Mouse (Mus musculus) embryo, embryonic 10.5 days (tissue): ENCODE data around the gene Rab30.
A peak's percentile ranks its signal among the peaks of the same experiment; 100 is the strongest.

ENCODE experiments used
- DNase-seq: peaks from one replicate; pipeline ENCODE4 v3.0.0-alpha.2; 2015; ENCODE audit warnings: low spot score

The Rab30 gene

DNA sequence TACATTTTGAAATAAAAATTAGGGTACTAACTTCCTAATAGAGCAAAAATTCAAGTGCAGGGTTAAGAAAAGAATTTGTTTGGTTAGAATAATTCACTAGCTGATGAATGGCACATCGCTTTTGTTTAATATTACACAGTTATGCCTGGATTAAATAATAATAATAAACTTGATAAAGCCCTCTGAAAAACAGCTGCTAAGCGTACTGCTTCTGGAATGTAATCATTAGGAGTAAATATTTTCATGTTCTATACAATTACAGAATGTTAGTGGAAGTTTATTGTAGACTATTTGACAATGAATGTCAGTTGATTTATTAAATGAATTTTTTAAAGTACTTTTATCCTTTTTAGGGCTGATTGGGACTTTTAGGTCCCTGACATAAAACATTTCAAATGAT is 100.9 kb downstream of the Rab30 start:
- no peak for DNase-seq

DNA sequence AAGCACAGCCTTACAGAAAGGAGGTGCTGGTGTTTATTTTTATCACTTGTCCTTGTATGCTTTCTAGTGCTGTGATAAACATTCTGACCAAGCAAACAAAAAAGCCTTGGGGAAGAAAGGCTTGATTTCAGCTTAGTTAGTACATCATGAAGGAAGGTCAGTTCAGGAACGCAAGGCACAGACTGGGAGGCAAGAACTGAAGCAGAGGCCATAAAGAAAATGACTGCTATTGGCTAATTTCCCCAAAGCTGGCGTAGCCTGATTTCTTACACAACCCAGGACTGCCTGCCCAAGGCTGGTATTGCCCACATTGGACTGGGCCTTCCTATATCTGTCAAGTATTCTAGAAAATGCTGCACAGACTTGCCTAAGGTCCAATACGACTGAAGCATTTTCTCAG is 106.8 kb downstream of the Rab30 start:
- no peak for DNase-seq

DNA sequence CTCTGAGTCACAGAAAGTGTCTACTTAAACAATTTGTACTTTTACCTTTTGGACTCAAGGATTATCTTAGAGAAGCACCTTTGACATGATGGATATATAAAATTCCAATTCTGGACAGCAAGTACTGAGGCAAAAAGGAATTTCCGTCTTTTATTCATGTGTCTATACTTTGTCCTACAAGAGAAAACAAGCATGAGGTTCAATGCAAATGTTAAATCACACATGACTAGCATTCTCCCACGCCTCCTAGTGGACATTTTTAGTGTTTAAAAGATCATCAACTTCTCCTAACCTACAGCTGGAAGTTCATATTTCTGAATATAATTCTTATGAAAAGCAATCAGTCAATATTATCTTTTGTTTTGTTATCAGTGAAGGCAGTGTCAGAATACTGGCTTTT is 125.1 kb downstream of the Rab30 start:
- DNase-seq: peak; percentile 81

DNA sequence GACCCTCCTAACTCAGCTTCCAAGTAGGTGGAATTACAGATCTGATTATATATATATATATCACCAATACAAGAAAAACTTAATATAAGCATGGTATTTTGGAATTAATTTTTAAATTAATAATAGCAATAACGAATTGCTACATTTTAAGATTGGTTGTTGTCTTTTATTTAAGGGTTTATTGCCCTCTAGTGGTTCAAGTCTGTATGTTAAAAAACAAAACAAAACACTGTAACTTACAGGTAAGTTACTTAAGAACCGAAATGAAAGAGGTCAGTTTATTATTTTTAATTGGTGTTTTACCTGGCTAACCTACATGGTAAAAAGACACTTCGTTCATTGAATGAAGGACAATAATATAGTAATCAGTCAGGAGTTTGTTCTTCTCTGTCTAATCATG is 128.8 kb downstream of the Rab30 start:
- peak; percentile 34 for DNase-seq

DNA sequence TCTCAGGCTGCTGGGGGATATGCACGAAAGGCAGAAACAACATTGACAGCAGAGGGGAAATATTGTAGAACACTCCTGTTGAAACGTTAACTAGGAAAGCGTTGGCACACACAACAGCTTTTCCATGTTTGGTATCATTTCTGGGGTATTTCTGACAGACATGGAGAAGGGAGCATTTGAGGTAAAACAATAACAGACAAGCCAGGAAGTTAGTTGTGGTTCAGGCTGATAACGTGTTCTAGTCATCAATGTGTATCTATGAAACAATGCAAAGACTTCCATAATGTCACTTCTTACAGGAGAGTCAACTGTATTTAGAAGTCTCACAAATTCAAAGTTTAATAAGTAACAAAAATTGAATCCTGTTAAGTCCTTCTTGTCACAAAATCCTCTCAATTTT is 130.2 kb downstream of the Rab30 start:
- DNase-seq: no peak

DNA sequence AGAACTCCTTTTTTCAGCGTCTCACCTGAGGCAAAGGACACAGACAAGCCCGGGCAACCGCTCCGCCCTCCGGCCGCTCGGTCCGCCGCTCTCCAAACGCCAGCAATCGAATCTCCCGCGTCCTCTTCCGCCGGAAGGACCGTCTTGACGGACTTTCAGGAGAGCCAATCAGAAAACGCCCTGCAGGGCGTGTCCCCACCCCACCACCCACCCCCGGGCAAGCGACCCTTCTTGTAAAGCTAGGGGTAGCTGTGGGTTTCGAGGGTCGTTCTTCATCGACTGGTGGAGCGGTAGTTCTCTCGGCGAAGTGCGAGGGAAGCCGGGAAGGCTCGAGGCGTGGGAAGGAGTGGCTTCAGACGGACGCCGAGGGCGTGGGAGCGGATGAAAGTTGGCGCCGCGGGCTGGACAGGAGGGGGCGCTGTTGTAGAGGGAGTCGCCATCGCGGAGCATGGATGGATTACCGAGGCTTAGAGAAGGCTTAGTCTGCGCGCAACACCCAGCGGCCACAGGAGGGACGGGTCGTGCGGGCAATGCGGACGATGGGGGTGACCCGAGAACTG is 132.8 kb downstream of the Rab30 start, which contains the start of the genes Ddias and Prcp:
Ddias (minus strand) TSS at position 132 of the 560 bp plus-strand sequence.
Prcp (plus strand) TSS at position 355 of the 560 bp plus-strand sequence.
- peak; percentile 96 for DNase-seq

DNA sequence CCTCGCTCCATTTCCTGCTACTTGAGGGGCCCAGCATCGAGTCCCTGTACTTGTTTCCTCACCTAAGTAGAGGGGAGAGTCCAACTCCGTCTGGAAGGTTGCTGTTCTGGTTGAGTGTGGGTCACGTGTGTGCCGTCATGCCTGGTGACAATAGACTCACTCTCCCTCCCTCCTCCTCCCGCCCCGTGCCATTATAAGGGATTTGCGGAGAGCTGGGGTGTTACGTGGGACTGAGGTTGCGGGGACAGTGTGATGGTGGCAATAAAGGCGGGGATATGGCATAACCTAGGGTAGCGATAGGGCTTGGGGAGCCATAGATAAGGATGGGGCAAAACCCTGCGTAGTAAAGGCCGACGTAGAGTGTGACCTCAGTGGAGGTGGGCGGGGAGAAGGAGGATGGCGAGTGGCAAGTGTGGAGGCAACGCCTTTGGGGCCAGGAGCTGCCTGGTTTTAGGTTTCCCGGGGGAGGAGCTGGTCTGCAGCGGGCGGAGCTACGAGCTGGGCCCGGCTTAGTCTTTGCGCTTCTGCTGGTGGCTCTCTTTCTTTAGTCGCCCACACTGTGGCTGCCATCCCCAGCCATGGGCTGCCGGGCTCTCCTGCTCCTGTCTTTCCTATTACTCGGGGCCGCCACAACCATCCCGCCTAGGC is 133.5 kb downstream of the Rab30 start:
- DNase-seq: peak; percentile 95

DNA sequence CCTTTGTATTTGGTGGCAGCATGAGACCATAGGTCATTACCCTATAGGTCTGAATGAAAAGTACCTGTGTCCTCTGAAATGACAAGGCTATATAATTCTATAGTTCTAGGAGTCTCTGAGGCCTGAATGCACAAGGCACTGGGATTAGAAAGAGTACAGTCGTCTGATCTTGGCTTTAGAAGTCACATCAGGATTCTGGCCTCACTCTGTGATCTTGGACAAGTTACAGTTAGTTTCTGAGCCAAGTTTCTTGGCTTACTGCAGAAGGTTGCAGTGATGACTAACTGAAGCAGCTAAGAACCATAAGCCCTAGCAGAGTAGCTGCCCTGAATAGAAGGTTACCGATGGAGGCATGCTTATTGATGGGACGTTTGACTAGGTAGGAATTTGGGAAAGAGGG is 134.7 kb downstream of the Rab30 start:
- DNase-seq: peak; percentile 24

DNA sequence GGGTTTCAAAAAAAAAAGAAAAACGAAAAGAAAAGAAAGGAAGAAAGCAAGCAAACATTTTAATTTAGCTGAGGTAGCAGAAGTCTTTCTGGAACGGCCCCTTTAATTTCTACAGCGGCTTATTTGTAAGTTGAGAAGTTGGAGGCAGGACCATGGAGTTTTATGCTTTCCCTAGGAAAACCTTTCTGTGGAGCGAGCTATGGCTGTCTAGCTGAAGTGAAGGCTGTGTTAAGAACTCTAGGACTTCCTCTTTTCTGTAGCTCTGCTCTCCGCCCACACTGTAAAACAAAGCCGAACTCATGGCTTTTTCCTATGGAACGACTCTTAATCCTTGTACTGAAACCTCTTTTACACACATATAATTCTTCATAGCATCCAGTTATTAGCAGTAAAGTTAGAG is 135.1 kb downstream of the Rab30 start:
- peak; percentile 39 for DNase-seq

DNA sequence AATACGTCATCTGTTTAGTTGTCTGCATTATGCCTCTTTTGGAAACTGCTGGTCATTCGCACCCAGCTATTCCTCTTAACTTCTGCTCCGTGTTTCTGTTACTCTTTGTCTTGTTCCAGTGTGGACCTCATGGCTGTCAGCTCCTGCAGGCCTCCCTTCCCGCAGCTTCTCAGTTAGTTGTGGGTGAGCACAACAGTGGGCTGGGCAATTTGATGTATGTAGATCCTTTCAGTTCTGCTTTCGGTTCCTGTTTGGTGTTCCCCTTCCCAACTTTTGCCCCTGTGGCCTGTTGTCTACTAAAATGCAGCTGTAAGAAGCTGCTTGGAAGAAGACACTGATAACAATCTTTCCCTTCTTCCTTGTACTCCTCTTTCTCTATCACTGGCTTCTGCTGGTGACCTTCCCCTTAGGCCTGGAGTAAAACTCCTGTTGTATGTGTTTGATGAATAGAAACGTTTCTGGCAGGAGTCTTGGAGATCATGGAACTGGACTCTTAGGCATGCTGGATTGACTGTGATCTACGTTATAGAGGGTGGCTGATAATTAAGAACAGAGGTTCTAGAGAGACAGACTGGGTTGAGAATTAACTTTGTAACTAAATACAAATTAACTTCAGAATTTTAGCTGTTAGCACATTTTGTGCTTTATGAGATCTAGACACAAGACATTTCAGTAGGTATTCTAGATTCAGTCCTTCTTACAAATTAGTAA is 137.3 kb downstream of the Rab30 start:
- no peak for DNase-seq

DNA sequence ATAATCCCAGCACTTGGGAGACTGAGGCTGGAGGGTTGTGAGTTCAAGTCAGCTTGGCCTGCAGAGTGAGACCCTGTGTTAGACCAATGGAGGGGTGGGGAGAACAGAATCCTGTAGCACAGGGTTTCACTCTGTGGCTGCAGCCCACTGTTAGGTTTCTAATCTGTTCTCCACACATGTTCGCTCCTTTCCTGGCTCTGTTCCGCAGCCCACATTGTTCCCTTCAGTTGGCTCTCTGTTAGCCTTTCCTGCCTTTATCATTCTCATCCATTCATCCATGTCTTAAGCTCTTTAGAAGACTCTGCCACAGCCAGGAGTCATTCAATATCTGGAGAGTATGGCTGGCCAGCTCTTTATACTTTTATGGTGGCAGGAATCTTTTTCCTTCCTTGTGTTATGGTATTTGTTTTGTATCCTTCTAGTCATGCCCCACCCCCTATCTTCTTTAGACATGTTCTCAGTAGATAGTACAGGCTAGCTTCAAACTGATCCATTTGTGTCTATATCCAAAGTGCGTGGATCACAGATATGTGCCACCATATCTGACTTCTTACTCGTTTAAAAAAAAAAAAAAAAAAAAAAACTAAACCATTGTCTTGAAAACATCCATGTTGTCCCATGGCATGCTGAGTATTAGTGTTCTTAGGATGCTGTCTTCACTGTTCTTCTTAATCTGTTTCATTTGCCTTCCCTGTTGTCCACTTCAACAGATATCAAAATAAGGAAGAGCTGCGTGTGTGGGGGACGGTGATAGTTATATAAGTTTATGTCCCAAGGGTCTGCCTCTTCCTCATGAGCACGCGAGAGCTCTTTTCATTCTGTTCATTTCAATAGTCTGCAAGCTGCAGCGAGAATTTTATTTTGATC is 142.7 kb downstream of the Rab30 start:
- no peak for DNase-seq

DNA sequence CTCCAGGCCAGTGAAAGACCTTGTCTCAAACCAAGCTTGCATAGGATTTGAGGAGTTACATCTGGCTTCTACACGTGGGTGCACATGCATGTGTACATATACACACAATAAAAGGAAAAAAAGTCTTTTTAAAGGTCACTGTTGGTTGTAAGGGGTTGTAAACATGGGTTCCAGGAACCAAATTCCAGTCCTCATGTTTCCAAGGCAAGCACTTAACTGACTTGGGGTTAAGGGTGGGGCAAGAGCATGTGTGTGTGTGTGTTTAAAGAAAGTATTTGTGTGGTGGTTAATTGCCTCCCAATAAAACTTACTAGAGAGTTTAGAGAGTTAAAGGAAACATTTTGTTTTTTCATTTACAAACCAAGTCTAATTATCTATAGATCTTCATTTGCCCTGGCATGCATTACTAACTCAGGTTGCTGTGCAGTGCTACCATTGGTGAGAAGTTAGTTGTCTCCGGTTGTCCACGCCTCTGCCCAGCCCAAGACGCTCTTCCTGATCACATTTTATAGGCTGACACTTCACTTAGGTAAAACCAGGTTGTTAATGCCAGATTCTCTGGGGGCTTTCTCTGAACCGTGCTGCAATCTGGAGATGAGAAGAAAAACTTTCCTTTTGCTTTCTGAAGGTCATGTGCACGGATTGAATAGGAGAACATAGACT is 143.7 kb downstream of the Rab30 start:
- no peak for DNase-seq

DNA sequence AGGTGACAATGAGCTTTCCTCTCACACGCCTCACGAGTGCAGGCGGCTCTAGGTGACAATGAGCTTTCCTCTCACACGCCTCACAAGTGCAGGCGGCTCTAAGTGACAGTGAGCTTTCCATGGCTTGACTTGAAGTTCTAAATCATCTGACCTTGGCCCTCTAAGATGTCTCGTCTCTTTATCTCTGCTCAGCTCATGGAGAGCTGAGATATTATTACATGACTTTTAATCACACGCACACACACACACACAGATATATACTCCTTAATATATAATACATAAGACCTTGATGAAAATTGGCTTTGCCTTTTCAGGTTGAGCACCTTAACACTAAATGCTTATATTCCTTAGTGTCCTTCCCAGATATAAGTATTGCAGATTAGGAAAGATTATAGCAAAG is 145.4 kb downstream of the Rab30 start:
- DNase-seq: no peak

DNA sequence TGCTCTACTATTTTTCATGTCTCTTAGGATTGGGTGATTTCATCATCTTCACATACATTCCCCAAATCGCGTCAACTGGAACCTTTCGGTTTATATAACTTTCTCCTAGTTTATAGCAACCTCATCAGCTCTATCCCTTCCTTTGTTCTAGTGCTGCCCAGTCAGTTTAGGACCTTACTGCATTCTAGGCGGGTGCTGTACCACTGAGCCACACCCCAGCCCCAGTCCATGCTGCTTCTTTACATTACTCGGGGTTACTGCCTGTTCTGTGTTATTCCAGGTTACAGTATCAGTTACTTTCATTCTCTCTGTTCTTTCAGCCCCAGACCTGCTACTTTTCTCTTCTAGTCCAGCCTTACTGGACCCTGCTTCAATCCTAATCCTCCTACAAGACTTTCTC is 145.8 kb downstream of the Rab30 start:
- DNase-seq: no peak

DNA sequence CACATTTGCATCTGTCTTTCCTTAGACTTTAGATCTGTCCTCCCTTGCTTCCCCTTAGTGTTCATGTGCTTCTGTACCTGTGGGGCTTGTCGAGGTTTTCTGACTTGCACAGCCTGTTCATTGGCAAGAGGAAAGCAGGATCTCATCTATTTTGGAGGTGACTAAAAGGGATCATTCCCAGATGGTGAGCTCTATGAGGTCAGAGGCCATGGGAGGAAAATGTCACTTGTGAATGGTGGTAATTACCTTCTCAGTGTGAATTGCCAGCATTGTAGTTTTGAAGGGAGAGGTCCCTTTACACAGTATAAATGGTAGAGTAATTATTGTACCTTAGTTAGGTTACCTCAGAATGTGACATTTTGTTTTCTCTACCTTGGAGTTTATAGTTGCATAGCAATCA is 148.8 kb downstream of the Rab30 start:
- peak; percentile 61 for DNase-seq

DNA sequence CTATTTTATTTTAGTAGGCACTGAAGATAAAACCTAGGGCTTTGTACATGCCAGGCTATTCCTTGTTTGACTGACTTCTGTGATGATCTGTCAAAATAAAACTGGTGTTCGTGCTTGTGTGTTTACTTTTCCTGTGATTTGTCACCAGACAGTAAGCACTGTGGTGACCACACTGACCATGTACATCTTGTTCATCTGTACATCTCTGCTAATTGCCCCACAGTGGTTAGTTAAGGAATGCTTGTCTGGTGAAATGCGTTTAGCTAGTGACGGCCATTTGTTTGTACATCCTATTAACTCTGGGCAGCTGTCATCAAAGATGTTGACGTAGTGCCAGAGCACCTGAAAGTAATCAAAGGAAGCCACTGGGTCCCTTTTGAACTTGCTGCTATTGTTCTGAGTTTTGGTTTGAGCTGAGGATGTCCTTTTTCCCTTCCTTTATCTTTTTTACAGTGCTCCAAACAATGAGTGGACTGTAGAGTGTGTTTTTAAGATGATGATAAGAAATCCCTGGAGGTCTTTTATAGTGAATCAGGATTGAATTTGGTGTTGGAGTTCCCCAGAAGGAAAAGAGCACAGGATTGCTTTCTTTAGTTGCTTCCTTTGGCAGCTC is 149.3 kb downstream of the Rab30 start:
- DNase-seq: no peak

DNA sequence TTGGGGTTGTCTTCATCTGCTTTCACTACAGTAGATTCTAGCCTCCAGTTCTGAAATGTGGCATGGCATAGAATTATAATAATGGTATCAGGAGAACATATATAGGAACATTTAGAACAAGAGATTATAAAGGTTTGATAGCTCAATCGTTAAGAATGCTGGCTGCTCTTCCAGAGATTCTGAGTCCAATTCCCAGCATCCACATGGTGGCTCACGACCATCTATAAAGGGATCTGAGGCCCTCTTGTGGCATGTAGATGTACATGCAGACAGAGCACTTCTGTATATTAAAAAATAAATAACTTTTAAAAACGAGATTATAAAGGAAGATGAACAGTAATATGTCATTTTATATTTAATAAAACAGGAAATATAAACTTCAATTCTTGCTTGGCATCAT is 152.1 kb downstream of the Rab30 start:
- DNase-seq: no peak
